Mouse (Mus musculus): ENCODE results near the gene Ctdspl.

DNA sequence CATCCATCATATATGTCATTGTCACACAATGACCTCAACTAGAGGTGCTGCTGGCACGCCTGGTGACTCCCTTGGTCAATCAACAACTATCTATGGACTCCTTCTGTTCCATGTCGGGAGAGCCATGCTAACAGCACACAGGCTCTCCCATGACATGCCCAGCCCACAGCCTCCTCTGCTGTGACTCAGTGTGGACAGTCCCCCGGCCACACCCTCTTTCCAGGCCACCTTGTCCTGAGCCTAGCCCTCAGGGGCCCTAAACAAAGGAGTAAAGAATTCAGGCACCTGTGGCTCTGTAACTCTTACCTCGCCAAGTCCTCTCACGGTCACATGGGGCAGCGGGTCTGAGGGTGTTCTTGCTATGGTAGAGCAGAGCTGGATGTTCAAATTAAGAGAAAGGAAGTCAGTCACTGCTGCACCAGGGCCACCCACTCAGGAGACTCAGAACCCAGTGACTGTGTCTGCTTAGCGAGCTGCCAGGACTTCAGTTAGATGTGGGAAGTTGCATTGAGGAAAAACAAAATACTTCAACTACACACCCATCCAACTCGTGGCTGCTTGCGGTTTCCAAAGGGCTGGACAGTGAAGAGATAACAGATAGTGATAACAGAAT lies 127.8 kb downstream of the Ctdspl start:
- TF ChIP-seq CTCF (IDR thresholded peaks at IDR 0.05; ENCODE audit: insufficient read depth, low read length), result no peak
- no peak for TF ChIP-seq POLR2A (IDR thresholded peaks at IDR 0.05; ENCODE audit: borderline replicate concordance, extremely low read depth, low read depth, low read length)

Data from lung, adult 2 months (tissue).